Mouse (Mus musculus): Measurements from ENCODE around the gene Ubxn10. TPM values are rescaled to one million over a fixed set of nuclear protein-coding genes. Genes with fewer than 3 reads are reported as not detected.

Gene Ubxn10
- polyA plus RNA-seq, 1 experiment from 2014 or later: 0.83 TPM

- H3K27me3 ChIP-seq (replicated peaks; ENCODE audit: control insufficient read depth, insufficient read depth, low read length): no peaks in the 10 kb centered on the region
- no peak for TF ChIP-seq CTCF (IDR thresholded peaks at IDR 0.05; ENCODE audit: low read depth)
- no peaks in the 10 kb centered on the region for H3K9me3 ChIP-seq (ENCODE audit: control insufficient read depth)
- WGBS: 89% methylated on average over 9 of the region's 9 CpGs
- no peaks in the 10 kb centered on the region for H3K4me1 ChIP-seq (replicated peaks; ENCODE audit: control insufficient read depth, insufficient read depth, low read length)
- H3K9ac ChIP-seq (ENCODE audit: low read depth, low read length): no peak overlapping the region
- H3K27ac ChIP-seq (ENCODE audit: low read depth, low read length): no peak overlapping the region
- no peak overlapping the region for H3K4me2 ChIP-seq (replicated peaks; ENCODE audit: low read depth)
- no peak overlapping the region for H3K4me3 ChIP-seq (ENCODE audit: low read depth, low read length)
- H3K36me3 ChIP-seq (ENCODE audit: control insufficient read depth, insufficient read depth): no peaks in the 10 kb centered on the region
- ATAC-seq: no peak
Observed at GRCm38 (mm10) chr4:138746866-138747265, 9.9 kb upstream of the Ubxn10 start.

GRCm38 (mm10) chr4:138745884-138746283 lies 8.9 kb upstream of the Ubxn10 start:
- 55% methylated on average over 4 of the region's 4 CpGs for WGBS
- H3K9ac ChIP-seq (ENCODE audit: low read depth, low read length): no peak overlapping the region
- no peaks in the 10 kb centered on the region for H3K4me1 ChIP-seq (replicated peaks; ENCODE audit: control insufficient read depth, insufficient read depth, low read length)
- H3K4me3 ChIP-seq (ENCODE audit: low read depth, low read length): no peak overlapping the region
- no peak for TF ChIP-seq CTCF (IDR thresholded peaks at IDR 0.05; ENCODE audit: low read depth)
- no peak overlapping the region for H3K4me2 ChIP-seq (replicated peaks; ENCODE audit: low read depth)
- no peak overlapping the region for H3K27ac ChIP-seq (ENCODE audit: low read depth, low read length)
- ATAC-seq: no peak
- H3K36me3 ChIP-seq (ENCODE audit: control insufficient read depth, insufficient read depth): no peaks in the 10 kb centered on the region
- H3K27me3 ChIP-seq (replicated peaks; ENCODE audit: control insufficient read depth, insufficient read depth, low read length): no peaks in the 10 kb centered on the region
- H3K9me3 ChIP-seq (ENCODE audit: control insufficient read depth): no peaks in the 10 kb centered on the region

- no peak for ATAC-seq
- Histone ChIP-seq H3K36me3 (ENCODE audit: control insufficient read depth, insufficient read depth) (no peaks in the 10 kb centered on the region), H3K4me2 (replicated peaks; ENCODE audit: low read depth) (no peak overlapping the region), H3K4me3 (ENCODE audit: low read depth, low read length) (no peak overlapping the region), H3K27me3 (replicated peaks; ENCODE audit: control insufficient read depth, insufficient read depth, low read length) (no peaks in the 10 kb centered on the region), H3K4me1 (replicated peaks; ENCODE audit: control insufficient read depth, insufficient read depth, low read length) (no peaks in the 10 kb centered on the region), H3K9ac (ENCODE audit: low read depth, low read length) (no peak overlapping the region), H3K9me3 (ENCODE audit: control insufficient read depth) (no peaks in the 10 kb centered on the region), H3K27ac (ENCODE audit: low read depth, low read length) (no peak overlapping the region)
- no peak for TF ChIP-seq CTCF (IDR thresholded peaks at IDR 0.05; ENCODE audit: low read depth)
- whole genome bisulfite sequencing: 39% methylated on average over 7 of the region's 7 CpGs
Observed at GRCm38 (mm10) chr4:138739136-138739851, 2.3 kb upstream of the Ubxn10 start.

- Histone ChIP-seq H3K27me3 (replicated peaks; ENCODE audit: control insufficient read depth, insufficient read depth, low read length) (no peaks in the 10 kb centered on the region), H3K4me1 (replicated peaks; ENCODE audit: control insufficient read depth, insufficient read depth, low read length) (no peaks in the 10 kb centered on the region), H3K9ac (ENCODE audit: low read depth, low read length) (no peak overlapping the region), H3K27ac (ENCODE audit: low read depth, low read length) (no peak overlapping the region), H3K9me3 (ENCODE audit: control insufficient read depth) (no peaks in the 10 kb centered on the region), H3K4me2 (replicated peaks; ENCODE audit: low read depth) (no peak overlapping the region), H3K4me3 (ENCODE audit: low read depth, low read length) (no peak overlapping the region), H3K36me3 (ENCODE audit: control insufficient read depth, insufficient read depth) (no peaks in the 10 kb centered on the region)
- 94% methylated on average over 4 of the region's 4 CpGs for WGBS
- no peak for TF ChIP-seq CTCF (IDR thresholded peaks at IDR 0.05; ENCODE audit: low read depth)
- no peak for ATAC-seq
Observed at GRCm38 (mm10) chr4:138734863-138735262, 2.1 kb downstream of the Ubxn10 start.

- no peak for ATAC-seq
- no peak overlapping the region for H3K27ac ChIP-seq (ENCODE audit: low read depth, low read length)
- H3K9ac ChIP-seq (ENCODE audit: low read depth, low read length): no peak overlapping the region
- H3K4me1 ChIP-seq (replicated peaks; ENCODE audit: control insufficient read depth, insufficient read depth, low read length): no peaks in the 10 kb centered on the region
- no peaks in the 10 kb centered on the region for H3K27me3 ChIP-seq (replicated peaks; ENCODE audit: control insufficient read depth, insufficient read depth, low read length)
- no peak for TF ChIP-seq CTCF (IDR thresholded peaks at IDR 0.05; ENCODE audit: low read depth)
- no peaks in the 10 kb centered on the region for H3K36me3 ChIP-seq (ENCODE audit: control insufficient read depth, insufficient read depth)
- H3K9me3 ChIP-seq (ENCODE audit: control insufficient read depth): no peaks in the 10 kb centered on the region
- H3K4me3 ChIP-seq (ENCODE audit: low read depth, low read length): no peak overlapping the region
- WGBS: 56% methylated on average over 7 of the region's 7 CpGs
- no peak overlapping the region for H3K4me2 ChIP-seq (replicated peaks; ENCODE audit: low read depth)
Observed at GRCm38 (mm10) chr4:138734105-138734504, 2.9 kb downstream of the Ubxn10 start.

GRCm38 (mm10) chr4:138729018-138729703 lies 7.8 kb downstream of the Ubxn10 start:
- Histone ChIP-seq H3K4me3 (ENCODE audit: low read depth, low read length) (no peak overlapping the region), H3K4me1 (replicated peaks; ENCODE audit: control insufficient read depth, insufficient read depth, low read length) (peaks cover 2% of the 10 kb centered on the region; the same call in 1 of the 2 replicates), H3K9me3 (ENCODE audit: control insufficient read depth) (no peaks in the 10 kb centered on the region), H3K27me3 (replicated peaks; ENCODE audit: control insufficient read depth, insufficient read depth, low read length) (no peaks in the 10 kb centered on the region), H3K27ac (ENCODE audit: low read depth, low read length) (no peak overlapping the region), H3K9ac (ENCODE audit: low read depth, low read length) (no peak overlapping the region), H3K4me2 (replicated peaks; ENCODE audit: low read depth) (no peak overlapping the region), H3K36me3 (ENCODE audit: control insufficient read depth, insufficient read depth) (no peaks in the 10 kb centered on the region)
- ATAC-seq: no peak
- 53% methylated on average over 9 of the region's 9 CpGs for WGBS
- no peak for TF ChIP-seq CTCF (IDR thresholded peaks at IDR 0.05; ENCODE audit: low read depth)
